Mouse (Mus musculus) olfactory bulb, adult 2 months (tissue): ENCODE results near the gene Gm49342. TPM values are rescaled to one million over a fixed set of nuclear protein-coding genes. Genes with fewer than 3 reads are reported as not detected.

Experiments used
- H3K27ac ChIP-seq: fragments of 200-500 bp; 2 replicates; pipeline ENCODE4 v1.5.1; 2012; ENCODE audit warnings: low read depth, low read length; ENCODE audit not compliant: insufficient read depth
- H3K4me1 ChIP-seq: fragments of 200-500 bp; 2 replicates; pipeline ENCODE4 v1.6.1; 2012; ENCODE audit warnings: low read length; ENCODE audit not compliant: control insufficient read depth, insufficient read depth
- H3K4me3 ChIP-seq: fragments of 200-500 bp; 2 replicates; pipeline ENCODE4 v1.5.1; 2012; ENCODE audit warnings: mild to moderate bottlenecking, low read depth, low read length, moderate library complexity; ENCODE audit not compliant: insufficient read depth
- CTCF ChIP-seq: fragments of 200-500 bp; IDR thresholded peaks from 2 replicates; pipeline ENCODE4 v1.5.1; 2012; ENCODE audit warnings: low read depth, mild to moderate bottlenecking, low read length, moderate library complexity; ENCODE audit not compliant: insufficient read depth
- POLR2A ChIP-seq: fragments of 200-500 bp; IDR thresholded peaks from 2 replicates; pipeline ENCODE4 v1.6.1; 2012; ENCODE audit warnings: mild to moderate bottlenecking, low read depth, low read length, moderate library complexity; ENCODE audit not compliant: insufficient read depth
- WGBS: fragments of 180-500 bp; shearing (Covaris S2); methylation state at CpG from one replicate; pipeline ENCODE4 v1.1.7; 2018; 5-methylcytosine and 5-hydroxymethylcytosine counted together
- polyA plus RNA-seq: library from polyadenylated mRNA; stranded (reverse); fragments of >200 nt; gene quantifications from 2 replicates; pipeline ENCODE4 v1.2.4, GENCODE M21; 2012; ENCODE audit warnings: low replicate concordance; ENCODE audit not compliant: missing spikeins, insufficient read depth, insufficient read length

The Gm49342 gene
- polyA plus RNA-seq, 1 experiment: not detected

DNA sequence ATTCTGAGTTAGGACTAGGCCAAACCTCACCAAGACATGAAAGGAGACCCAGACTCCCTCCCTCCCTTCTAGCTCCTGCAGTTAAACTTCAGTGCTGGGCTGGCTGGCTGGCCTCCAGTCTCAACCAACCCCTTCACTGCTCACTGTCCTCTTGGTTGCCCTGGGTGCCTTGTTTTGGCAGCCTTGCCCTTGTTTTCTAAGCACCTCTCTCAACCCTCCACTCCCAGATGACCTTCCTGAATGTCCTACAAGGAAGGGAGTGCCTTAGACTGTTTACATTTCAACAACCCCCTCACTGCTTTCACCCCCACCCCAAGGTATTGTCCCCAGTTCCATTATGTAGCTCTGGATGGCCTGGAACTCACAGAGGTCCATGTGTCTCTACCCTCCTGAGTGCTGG lies 35.3 kb downstream of the Gm49342 start:
- TF ChIP-seq CTCF (no peak), POLR2A (no peak)
- no peak overlapping the region for H3K27ac ChIP-seq
- no peak overlapping the region for H3K4me3 ChIP-seq
- no peaks in the 10 kb centered on the region for H3K4me1 ChIP-seq

DNA sequence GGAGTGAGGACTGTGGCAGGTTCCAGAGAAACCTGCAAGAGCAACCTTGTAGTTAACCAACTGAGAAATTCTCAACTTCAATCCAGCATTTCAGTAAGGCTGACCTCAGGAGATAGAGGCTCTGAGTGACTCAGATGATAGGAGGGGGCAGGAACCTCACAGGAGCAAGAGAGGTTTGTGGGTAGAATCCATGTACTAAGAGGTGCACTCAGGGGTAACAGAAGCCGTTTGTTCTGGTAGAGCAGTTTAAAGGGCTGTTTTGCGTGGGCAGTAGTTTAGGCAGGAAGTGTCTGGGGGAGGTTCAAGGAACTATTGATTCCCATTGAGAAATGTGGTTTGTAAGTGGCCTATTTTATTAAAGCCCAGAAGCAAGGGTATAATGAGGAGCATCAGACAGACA lies 36.9 kb downstream of the Gm49342 start:
- TF ChIP-seq CTCF: no peak
- no peak for TF ChIP-seq POLR2A
- Histone ChIP-seq H3K27ac (no peak overlapping the region), H3K4me1 (no peaks in the 10 kb centered on the region), H3K4me3 (no peak overlapping the region)
- 23% methylated on average over 2 of the region's 2 CpGs for WGBS

DNA sequence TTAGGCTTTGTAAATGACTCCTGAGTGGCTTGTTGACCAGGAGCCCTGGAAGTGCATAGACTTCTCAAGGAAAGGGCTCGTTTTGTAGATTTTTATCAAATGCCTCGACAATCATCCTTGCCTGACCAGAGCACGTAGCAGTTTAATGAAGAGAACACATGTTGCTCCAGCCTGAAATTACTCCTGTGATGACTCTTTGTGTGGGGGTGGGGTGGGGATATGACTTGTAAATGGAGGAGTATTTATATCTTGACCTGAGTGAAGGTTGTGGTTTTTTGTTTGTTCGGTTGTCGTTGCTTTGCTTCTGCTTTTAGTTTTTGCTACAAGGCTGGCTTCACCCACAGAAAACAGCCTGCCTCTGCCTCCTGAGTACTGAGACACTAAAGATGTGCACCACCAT lies 37.5 kb downstream of the Gm49342 start:
- WGBS: 81% methylated on average over 5 of the region's 5 CpGs
- no peak overlapping the region for H3K4me3 ChIP-seq
- H3K4me1 ChIP-seq: no peaks in the 10 kb centered on the region
- no peak overlapping the region for H3K27ac ChIP-seq
- TF ChIP-seq POLR2A (no peak), CTCF (no peak)

DNA sequence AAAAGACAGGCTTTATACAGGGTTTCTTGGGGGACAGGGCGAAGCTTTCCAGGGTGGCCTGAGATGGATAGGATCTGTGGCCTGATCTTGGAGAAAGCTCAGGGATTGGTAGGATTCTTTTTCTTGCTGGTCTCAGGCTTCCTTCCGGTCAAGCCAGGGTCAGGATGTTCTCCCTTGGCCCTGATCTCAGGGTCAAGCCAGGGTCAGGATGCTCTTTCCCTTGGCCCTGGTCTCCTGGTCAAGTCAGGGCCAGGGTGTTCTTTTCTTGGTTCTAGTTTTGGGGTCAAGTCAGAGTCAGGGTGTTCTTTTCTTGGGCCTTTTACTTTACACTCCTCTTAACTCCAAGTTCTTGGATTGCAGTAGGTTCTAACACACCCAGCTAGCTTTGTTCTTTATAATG lies 43.4 kb downstream of the Gm49342 start:
- Histone ChIP-seq H3K4me1 (no peaks in the 10 kb centered on the region), H3K27ac (no peak overlapping the region), H3K4me3 (no peak overlapping the region)
- WGBS: 97% methylated on average over 2 of the region's 2 CpGs
- TF ChIP-seq POLR2A: no peak
- no peak for TF ChIP-seq CTCF

DNA sequence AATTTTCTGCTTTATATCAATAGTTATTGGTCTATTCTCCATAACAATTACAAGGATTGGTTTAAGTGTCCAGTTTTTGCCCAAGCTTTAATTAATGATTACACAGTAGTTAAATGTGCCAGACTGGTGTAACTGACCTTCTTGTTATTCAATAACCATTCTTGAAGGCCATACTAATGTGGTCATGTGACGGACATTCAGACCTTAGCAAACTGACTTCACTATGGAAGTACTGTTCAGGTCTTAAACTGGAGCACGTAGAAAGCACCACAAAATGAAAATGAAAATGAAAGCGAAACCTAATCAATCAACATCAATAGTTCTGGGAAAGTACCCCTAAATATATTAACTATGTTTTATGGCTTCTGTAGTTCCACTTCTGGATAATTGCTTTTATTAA lies 46.7 kb downstream of the Gm49342 start:
- Histone ChIP-seq H3K4me3 (no peak overlapping the region), H3K4me1 (no peaks in the 10 kb centered on the region), H3K27ac (no peak overlapping the region)
- 88% methylated on average over 3 of the region's 3 CpGs for WGBS
- TF ChIP-seq CTCF (no peak), POLR2A (no peak)

DNA sequence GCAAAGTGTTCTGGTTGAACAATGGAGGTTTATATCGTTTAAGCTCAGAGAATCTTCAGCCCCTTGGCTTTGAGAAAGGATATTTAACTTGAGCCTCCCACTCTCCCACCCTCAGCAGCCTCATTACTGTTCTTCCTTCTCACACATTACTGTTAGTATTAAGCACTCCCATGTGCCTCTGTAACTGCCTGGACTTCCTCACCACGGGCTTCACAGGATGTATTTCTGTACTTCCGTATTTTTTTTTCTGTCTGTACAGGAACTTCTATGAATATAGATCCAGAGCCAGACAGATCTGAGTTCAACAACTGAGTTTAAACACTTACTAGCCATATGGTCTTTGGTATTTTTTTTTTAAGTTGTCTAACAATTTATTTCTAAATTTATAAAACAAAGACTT lies 52.8 kb downstream of the Gm49342 start:
- Histone ChIP-seq H3K4me1 (no peaks in the 10 kb centered on the region), H3K4me3 (no peak overlapping the region), H3K27ac (no peak overlapping the region)
- WGBS: 59% methylated on average over 3 of the region's 3 CpGs
- TF ChIP-seq POLR2A (no peak), CTCF (no peak)

DNA sequence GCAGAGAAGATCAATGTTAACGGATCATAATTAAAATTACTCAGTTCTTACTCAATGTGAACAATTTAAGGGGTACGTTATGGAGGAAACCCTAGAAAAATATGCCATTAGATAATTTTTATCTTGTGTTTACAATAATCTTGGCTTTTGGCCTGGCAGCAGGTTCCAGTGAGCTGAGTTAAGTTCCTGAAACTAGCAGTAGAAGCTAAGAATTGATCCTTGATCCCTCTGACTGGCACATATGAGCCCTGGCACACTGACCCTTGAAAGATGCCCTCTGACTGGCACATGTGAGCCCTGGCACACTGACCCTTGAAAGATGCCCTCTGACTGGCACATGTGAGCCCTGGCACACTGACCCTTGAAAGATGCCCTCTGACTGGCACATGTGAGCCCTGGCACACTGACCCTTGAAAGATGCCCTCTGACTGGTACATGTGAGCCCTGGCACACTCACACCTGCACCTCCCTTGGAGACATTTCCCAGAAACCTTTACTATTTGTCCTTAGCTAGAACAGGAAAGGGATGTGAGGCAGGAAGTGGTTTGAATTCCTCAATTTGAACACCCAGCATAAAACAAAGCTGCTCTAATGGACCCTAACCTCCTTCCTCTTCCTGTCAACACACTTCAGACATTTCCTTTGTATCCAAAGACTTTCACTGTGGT lies 53.8 kb downstream of the Gm49342 start:
- 87% methylated on average over 2 of the region's 2 CpGs for WGBS
- no peak for TF ChIP-seq CTCF
- TF ChIP-seq POLR2A: no peak
- H3K4me1 ChIP-seq: no peaks in the 10 kb centered on the region
- H3K27ac ChIP-seq: no peak overlapping the region
- no peak overlapping the region for H3K4me3 ChIP-seq

DNA sequence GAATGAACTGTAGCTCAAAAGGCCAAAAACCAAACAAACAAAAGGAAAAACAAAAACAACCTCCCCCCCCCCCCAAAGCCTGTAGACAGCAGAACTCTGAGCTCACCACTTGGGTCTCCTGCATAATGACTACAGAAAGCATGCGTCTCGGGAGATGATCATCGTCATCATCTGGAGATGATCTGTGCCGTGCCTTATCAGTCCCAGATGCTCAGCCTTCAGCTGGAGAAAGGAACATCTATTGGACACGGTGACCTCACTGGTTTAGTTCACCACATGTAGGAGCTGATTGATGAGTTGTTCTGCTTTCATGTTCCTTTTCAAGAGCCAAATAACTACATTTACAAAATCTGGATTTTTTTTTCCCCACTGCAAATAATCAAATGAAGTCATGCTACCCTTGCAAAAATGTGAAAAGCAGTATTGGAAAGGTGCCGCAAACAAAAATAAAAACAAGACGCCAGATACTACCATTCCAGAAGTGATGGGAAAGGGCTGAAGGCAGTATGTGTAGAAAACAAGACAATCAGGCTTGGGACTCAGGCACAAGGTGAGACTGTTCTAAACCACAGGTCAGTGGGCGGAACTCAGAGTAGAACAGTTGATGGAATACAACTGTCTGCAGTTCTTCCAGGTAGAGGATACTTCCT lies 63.0 kb downstream of the Gm49342 start, which contains the start of gene Rnase10:
Gene Rnase10, plus strand, starts transcription at position 600 of the 650 bp plus-strand sequence.
- Histone ChIP-seq H3K4me3 (no peak within 1 kb of the TSS), H3K27ac (no peak within 1 kb of the TSS), H3K4me1 (no peaks in the 10 kb centered on the region)
- no peak for TF ChIP-seq CTCF
- no peak for TF ChIP-seq POLR2A
- WGBS: 91% methylated on average over 8 of the region's 8 CpGs

DNA sequence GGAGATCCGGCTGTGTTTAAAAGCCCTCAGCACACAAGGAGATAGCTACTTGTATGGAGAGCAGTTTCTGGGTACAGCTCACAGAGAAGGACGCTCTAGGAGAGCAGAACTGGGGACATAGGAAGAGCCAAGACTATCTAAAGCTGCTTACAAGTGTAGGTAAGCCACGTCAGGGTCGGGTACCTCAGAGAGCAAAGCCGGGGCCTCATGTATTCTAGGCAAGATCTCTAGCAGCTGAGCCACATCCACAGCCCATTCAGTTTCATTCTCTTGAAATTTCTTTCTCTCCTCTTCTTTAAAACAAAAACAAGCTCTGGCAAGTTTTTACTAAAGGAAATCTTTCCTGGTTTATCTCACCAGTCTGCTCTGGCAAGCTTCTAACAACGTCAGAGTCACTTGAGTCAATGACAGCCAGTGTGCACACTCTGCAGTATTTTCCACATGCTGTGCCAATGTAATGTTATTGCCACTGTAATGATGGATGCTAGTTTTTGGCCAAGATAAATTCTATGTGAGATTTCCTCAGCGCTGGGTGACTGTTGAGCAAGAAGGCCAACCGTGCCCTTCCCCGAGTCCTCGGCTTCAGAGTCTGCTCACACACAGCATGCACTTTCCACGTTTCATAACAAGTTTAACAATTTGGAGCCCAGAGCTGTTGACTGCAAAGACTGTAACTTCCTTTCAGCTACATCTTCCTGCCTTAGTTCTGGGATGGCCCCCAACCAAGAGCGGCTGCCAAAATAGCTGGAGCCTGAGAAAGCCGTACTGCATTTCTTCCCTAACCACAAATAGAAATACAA lies 63.8 kb downstream of the Gm49342 start:
- Histone ChIP-seq H3K4me1 (no peaks in the 10 kb centered on the region), H3K27ac (no peak overlapping the region), H3K4me3 (no peak overlapping the region)
- 52% methylated on average over 13 of the region's 13 CpGs for WGBS
- no peak for TF ChIP-seq POLR2A
- TF ChIP-seq CTCF: no peak
